Mouse (Mus musculus) heart, adult 2 months (tissue): ENCODE data around the gene Zfp704.

Experiments used
- CTCF ChIP-seq: fragments of 200-600 bp; IDR thresholded peaks from 2 replicates; pipeline ENCODE4 v1.8.1; 2022; ENCODE audit warnings: antibody characterized with exemption, mild to moderate bottlenecking, moderate library complexity
- POLR2A ChIP-seq: fragments of 200-500 bp; IDR thresholded peaks from 2 replicates; pipeline ENCODE4 v1.6.1; 2011; ENCODE audit warnings: mild to moderate bottlenecking, low read depth, low read length, control low read depth; ENCODE audit not compliant: insufficient read depth

GRCm38 (mm10) chr3:9546882-9547620 lies 62.8 kb downstream of the Zfp704 start:
- no peak for TF ChIP-seq POLR2A
- no peak for TF ChIP-seq CTCF
